Mouse (Mus musculus) kidney, adult 2 months (tissue): ENCODE measurements around the gene Bik.

Experiments
- CTCF ChIP-seq: fragments of 200-500 bp; conservative IDR thresholded peaks from 2 replicates; pipeline ENCODE4 v1.5.1; 2011; ENCODE audit warnings: low read depth, mild to moderate bottlenecking, control low read depth, low read length, moderate library complexity, mixed read lengths; ENCODE audit not compliant: insufficient read depth, insufficient read length
- POLR2A ChIP-seq: fragments of 200-500 bp; IDR thresholded peaks from one replicate; pipeline ENCODE4 v1.6.1; 2011; ENCODE audit warnings: low read depth, low read length, control low read depth

DNA sequence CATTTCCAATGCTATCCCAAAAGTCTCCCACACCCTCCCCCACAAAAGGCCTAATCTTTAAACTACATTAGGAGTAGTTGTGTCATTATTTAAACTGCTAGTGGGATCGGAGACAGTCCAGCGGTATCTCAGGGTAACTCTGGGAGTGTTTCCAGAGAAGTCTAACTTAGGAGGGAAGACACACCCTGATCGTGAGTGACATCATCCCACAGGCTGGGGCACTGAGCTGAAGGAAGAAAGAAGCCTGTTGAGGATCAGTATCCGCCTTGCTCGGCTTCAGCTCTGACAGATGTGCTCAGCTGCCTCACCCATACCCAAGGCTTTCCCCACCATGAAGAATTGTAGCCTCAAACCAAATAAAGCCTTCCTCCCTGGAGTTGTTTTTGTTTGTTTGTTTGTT, 34.8 kb upstream of the Bik start:
- no peak for TF ChIP-seq POLR2A
- no peak for TF ChIP-seq CTCF
